Mouse (Mus musculus): ENCODE data around the gene Srf. TPM values are rescaled to one million over a fixed set of nuclear protein-coding genes. Genes with fewer than 3 reads are reported as not detected.
A peak's percentile ranks its signal among the peaks of the same experiment; 100 is the strongest.

Srf gene
- total RNA-seq, 1 experiment: 65.2 TPM

DNA sequence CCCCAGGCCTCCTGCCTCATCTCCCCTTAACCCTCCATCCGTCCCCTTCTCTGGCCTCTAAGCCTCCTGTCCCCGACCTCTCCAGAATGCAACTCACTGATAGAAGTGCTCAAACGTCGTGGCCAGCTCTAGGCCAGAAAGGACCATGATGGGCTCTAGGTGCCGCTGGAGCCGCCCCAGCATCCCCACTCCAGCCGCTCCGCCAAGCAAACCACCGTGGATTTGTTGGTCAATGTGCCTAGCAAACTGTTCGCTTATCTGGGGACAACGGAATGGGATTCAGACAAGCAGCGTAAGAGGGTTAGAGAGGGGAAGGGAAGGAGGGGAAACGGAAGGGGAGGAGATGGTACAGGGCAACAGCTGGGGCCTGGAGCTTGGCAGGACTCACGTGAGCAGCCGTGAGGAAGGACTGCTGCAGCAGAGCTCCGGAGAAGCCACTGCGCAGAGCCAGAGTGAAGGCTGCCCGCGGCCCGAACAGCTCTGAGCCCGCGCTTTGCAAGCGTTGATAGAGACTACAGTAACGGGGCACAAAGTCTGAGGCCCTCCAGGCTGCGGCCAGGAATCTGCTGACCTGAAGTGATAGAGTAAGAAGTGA is 35.5 kb downstream of the Srf start:
- no peak for DNase-seq (ENCODE audit: low read depth, low spot score)
- H3K4me3 ChIP-seq (ENCODE audit: insufficient read depth in 1 of 2, low read depth in 1 of 2, low read length in 2 of 2, poor library complexity in 1 of 2, severe bottlenecking in 1 of 2): peak overlapping the region; percentile 60 to 61
- H3K4me1 ChIP-seq (ENCODE audit: control insufficient read depth in 2 of 2, insufficient read depth in 2 of 2, low read length in 2 of 2, poor library complexity in 1 of 2): peaks cover 0 to 5% of the 10 kb centered on the region in 2 experiments; a peak in 1 of 4 replicates
- H3K36me3 ChIP-seq (ENCODE audit: control insufficient read depth, insufficient read depth, low read length, poor library complexity, severe bottlenecking): no peaks in the 10 kb centered on the region
- H3K27ac ChIP-seq (ENCODE audit: insufficient read depth, low read depth, low read length, poor library complexity, severe bottlenecking): no peak overlapping the region
- in situ Hi-C loops (cut with MboI; ENCODE audit: low sequenced_read_pairs in 2 of 2, unreplicated experiment in 2 of 2): no loop called here
- no peaks in the 10 kb centered on the region for H3K9me3 ChIP-seq (ENCODE audit: control insufficient read depth, insufficient read depth, low read depth, low read length)
- no peak for TF ChIP-seq CHD2 (IDR thresholded peaks at IDR 0.05; ENCODE audit: low read depth, low read length)
- TF ChIP-seq MAFK (IDR thresholded peaks at IDR 0.05; ENCODE audit: insufficient read depth, low read depth, low read length): no peak
- no peak for TF ChIP-seq ZC3H11A (IDR thresholded peaks at IDR 0.05; ENCODE audit: borderline replicate concordance, low read depth, low read length)
- TF ChIP-seq HCFC1 (IDR thresholded peaks at IDR 0.05; ENCODE audit: borderline replicate concordance, insufficient read depth, low read length): no peak
- no peak for TF ChIP-seq ZNF384 (IDR thresholded peaks at IDR 0.05; ENCODE audit: low read depth, low read length)
- H3K9ac ChIP-seq (ENCODE audit: insufficient read depth, low read depth, low read length, poor library complexity, severe bottlenecking): peak overlapping the region; percentile 53

DNA sequence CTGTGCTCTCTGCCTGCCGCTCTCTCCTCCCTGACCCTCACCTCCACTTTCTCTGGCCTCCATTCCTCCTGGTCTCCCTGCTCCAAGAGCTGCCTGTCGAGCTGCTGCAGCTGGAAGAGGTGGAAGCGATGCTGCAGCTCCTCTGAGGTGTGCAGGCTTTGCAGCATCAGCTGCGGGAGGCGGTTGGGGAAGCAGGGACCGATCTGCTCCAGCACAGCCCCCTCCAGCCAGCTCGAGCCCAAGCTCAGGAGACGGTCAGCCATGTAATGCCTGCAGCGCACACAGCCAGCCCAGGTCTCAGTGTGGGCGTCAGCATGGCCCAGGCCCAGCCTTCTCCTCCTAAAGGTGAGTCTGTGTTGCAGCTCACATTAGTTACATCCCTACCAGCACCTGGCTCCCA is 36.0 kb downstream of the Srf start:
- Histone ChIP-seq H3K9me3 (ENCODE audit: control insufficient read depth, insufficient read depth, low read depth, low read length) (no peaks in the 10 kb centered on the region), H3K36me3 (ENCODE audit: control insufficient read depth, insufficient read depth, low read length, poor library complexity, severe bottlenecking) (no peaks in the 10 kb centered on the region), H3K4me3 (ENCODE audit: insufficient read depth in 1 of 2, low read depth in 1 of 2, low read length in 2 of 2, poor library complexity in 1 of 2, severe bottlenecking in 1 of 2) (peak overlapping the region; percentile 60 to 61; a peak in 3 of 4 replicates), H3K9ac (ENCODE audit: insufficient read depth, low read depth, low read length, poor library complexity, severe bottlenecking) (0 out of 2 replicates have a peak overlapping the region, but pooled peaks have one; percentile 53), H3K27ac (ENCODE audit: insufficient read depth, low read depth, low read length, poor library complexity, severe bottlenecking) (no peak overlapping the region), H3K4me1 (ENCODE audit: control insufficient read depth in 2 of 2, insufficient read depth in 2 of 2, low read length in 2 of 2, poor library complexity in 1 of 2) (peaks cover 0 to 5% of the 10 kb centered on the region in 2 experiments; a peak in 1 of 4 replicates)
- in situ Hi-C loops (cut with MboI; ENCODE audit: low sequenced_read_pairs in 2 of 2, unreplicated experiment in 2 of 2): no loop called here
- TF ChIP-seq HCFC1 (IDR thresholded peaks at IDR 0.05; ENCODE audit: borderline replicate concordance, insufficient read depth, low read length): no peak
- TF ChIP-seq ZNF384 (IDR thresholded peaks at IDR 0.05; ENCODE audit: low read depth, low read length): no peak
- no peak for TF ChIP-seq ZC3H11A (IDR thresholded peaks at IDR 0.05; ENCODE audit: borderline replicate concordance, low read depth, low read length)
- no peak for TF ChIP-seq MAFK (IDR thresholded peaks at IDR 0.05; ENCODE audit: insufficient read depth, low read depth, low read length)
- TF ChIP-seq CHD2 (IDR thresholded peaks at IDR 0.05; ENCODE audit: low read depth, low read length): no peak
- DNase-seq (ENCODE audit: low read depth, low spot score): no peak

DNA sequence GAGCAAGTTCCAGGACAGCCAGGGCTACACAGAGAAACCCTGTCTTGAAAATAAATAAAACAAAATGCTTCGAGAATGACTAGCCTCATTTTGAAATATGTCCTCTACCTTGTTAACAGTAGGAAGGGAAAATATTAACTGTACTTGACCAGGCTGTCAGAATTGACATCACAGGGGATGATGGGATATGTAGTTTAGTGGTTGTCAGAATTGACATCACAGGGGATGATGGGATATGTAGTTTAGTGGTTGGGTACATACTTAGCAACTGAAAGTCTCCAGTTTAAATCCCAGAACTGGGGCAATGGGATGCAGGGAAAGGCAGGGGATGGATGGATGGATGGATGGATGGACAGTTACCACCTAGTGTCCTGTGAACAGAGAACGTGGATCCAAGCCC is 42.6 kb downstream of the Srf start:
- DNase-seq (ENCODE audit: low read depth, low spot score): no peak
- Histone ChIP-seq H3K27ac (ENCODE audit: insufficient read depth, low read depth, low read length, poor library complexity, severe bottlenecking) (no peak overlapping the region), H3K9me3 (ENCODE audit: control insufficient read depth, insufficient read depth, low read depth, low read length) (no peaks in the 10 kb centered on the region), H3K9ac (ENCODE audit: insufficient read depth, low read depth, low read length, poor library complexity, severe bottlenecking) (no peak overlapping the region), H3K36me3 (ENCODE audit: control insufficient read depth, insufficient read depth, low read length, poor library complexity, severe bottlenecking) (no peaks in the 10 kb centered on the region), H3K4me1 (ENCODE audit: control insufficient read depth in 2 of 2, insufficient read depth in 2 of 2, low read length in 2 of 2, poor library complexity in 1 of 2) (0 out of 4 replicates have a peak, but pooled peaks cover 0 to 2% of the 10 kb centered on the region in 2 experiments), H3K4me3 (ENCODE audit: insufficient read depth in 1 of 2, low read depth in 1 of 2, low read length in 2 of 2, poor library complexity in 1 of 2, severe bottlenecking in 1 of 2) (no peak overlapping the region)
- TF ChIP-seq MAFK (IDR thresholded peaks at IDR 0.05; ENCODE audit: insufficient read depth, low read depth, low read length): no peak
- no peak for TF ChIP-seq ZC3H11A (IDR thresholded peaks at IDR 0.05; ENCODE audit: borderline replicate concordance, low read depth, low read length)
- peak; percentile 93 for TF ChIP-seq HCFC1 (IDR thresholded peaks at IDR 0.05; ENCODE audit: borderline replicate concordance, insufficient read depth, low read length)
- no peak for TF ChIP-seq ZNF384 (IDR thresholded peaks at IDR 0.05; ENCODE audit: low read depth, low read length)
- no peak for TF ChIP-seq CHD2 (IDR thresholded peaks at IDR 0.05; ENCODE audit: low read depth, low read length)
- in situ Hi-C loops (cut with MboI; ENCODE audit: low sequenced_read_pairs in 2 of 2, unreplicated experiment in 2 of 2): no loop called here

DNA sequence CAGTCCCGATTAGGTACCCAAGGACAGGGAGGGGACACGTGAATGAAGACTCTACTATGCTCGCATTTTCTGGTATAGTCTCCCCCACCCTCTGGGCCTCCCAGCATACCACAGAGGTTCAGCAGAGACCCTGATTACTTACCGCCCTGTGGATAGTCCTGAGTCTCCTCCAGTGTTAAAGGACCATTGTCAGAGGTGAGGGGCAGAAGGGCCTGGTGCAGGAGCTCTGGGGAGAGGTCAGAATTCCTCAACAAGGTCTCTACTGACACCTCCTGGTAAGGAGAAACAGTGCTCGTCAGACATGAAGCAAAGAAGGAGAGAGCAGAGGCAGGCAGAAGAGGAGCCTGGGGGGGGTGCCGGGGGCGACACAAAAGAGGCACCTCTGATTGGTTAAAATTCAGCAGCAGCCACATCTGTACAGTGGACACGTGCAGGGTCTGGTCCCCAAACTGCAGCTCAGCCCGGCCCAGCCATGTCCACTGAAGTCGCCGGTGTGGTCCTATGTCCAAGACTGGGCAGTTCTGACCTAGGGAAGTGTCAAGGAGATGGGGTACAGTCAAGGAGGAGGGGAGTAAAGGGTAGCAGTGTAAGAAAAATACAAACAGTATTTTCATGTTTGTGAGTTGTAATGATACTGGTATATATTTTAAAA is 44.8 kb downstream of the Srf start:
- Histone ChIP-seq H3K9me3 (ENCODE audit: control insufficient read depth, insufficient read depth, low read depth, low read length) (no peaks in the 10 kb centered on the region), H3K4me1 (ENCODE audit: control insufficient read depth in 2 of 2, insufficient read depth in 2 of 2, low read length in 2 of 2, poor library complexity in 1 of 2) (0 out of 4 replicates have a peak, but pooled peaks cover 0 to 2% of the 10 kb centered on the region in 2 experiments), H3K9ac (ENCODE audit: insufficient read depth, low read depth, low read length, poor library complexity, severe bottlenecking) (peak overlapping the region; percentile 51; the same call in 1 of the 2 replicates), H3K27ac (ENCODE audit: insufficient read depth, low read depth, low read length, poor library complexity, severe bottlenecking) (no peak overlapping the region), H3K4me3 (ENCODE audit: insufficient read depth in 1 of 2, low read depth in 1 of 2, low read length in 2 of 2, poor library complexity in 1 of 2, severe bottlenecking in 1 of 2) (no peak overlapping the region), H3K36me3 (ENCODE audit: control insufficient read depth, insufficient read depth, low read length, poor library complexity, severe bottlenecking) (0 out of 2 replicates have a peak, but pooled peaks cover 2% of the 10 kb centered on the region)
- in situ Hi-C loops (cut with MboI; ENCODE audit: low sequenced_read_pairs in 2 of 2, unreplicated experiment in 2 of 2): no loop called here
- TF ChIP-seq HCFC1 (IDR thresholded peaks at IDR 0.05; ENCODE audit: borderline replicate concordance, insufficient read depth, low read length): no peak
- TF ChIP-seq ZC3H11A (IDR thresholded peaks at IDR 0.05; ENCODE audit: borderline replicate concordance, low read depth, low read length): peak; percentile 58; the same call in 1 of the 2 replicates
- DNase-seq (ENCODE audit: low read depth, low spot score): no peak

Measured in ES-E14 (cell line).